Mouse (Mus musculus) limb, embryonic 11.5 days (tissue): ENCODE results near the gene Ubn1. TPM values are rescaled to one million over a fixed set of nuclear protein-coding genes. Genes with fewer than 3 reads are reported as not detected.

Experiments used
- ATAC-seq: fragments of 200-750 bp; cut with Nextera tagmentation; 2 replicates; pipeline ENCODE4 v1.8.0; 2017; ENCODE audit warnings: low read depth; ENCODE audit not compliant: insufficient number of reproducible peaks, low FRiP score, low TSS enrichment
- DNase-seq: peaks from one replicate; pipeline ENCODE4 v3.0.0-alpha.2; 2015; ENCODE audit warnings: low spot score
- H3K27ac ChIP-seq: fragments of 300-500 bp; sonication (generic); replicated peaks from 2 replicates; pipeline ENCODE4 v1.5.1; 2014; ENCODE audit warnings: low read depth, mild to moderate bottlenecking, low read length
- H3K27me3 ChIP-seq: fragments of 300-500 bp; sonication (generic); 2 replicates; pipeline ENCODE4 v1.6.1; 2014; ENCODE audit warnings: mild to moderate bottlenecking, low read length, mixed read lengths; ENCODE audit not compliant: control insufficient read depth, insufficient read depth
- H3K36me3 ChIP-seq: fragments of 300-500 bp; sonication (generic); 2 replicates; pipeline ENCODE4 v1.6.1; 2014; ENCODE audit warnings: mild to moderate bottlenecking, low read length, moderate library complexity, mixed read lengths; ENCODE audit not compliant: control insufficient read depth, insufficient read depth
- H3K4me1 ChIP-seq: fragments of 300-500 bp; sonication (generic); 2 replicates; pipeline ENCODE4 v1.6.1; 2014; ENCODE audit warnings: low read length, mixed read lengths; ENCODE audit not compliant: control insufficient read depth, insufficient read depth
- H3K4me2 ChIP-seq: fragments of 300-500 bp; sonication (generic); 2 replicates; pipeline ENCODE4 v1.6.1; 2014; ENCODE audit warnings: low read depth, mild to moderate bottlenecking, moderate library complexity; ENCODE audit not compliant: severe bottlenecking
- H3K4me3 ChIP-seq: fragments of 300-500 bp; sonication (generic); 2 replicates; pipeline ENCODE4 v1.5.1; 2014; ENCODE audit warnings: low read depth, low read length
- H3K9ac ChIP-seq: fragments of 300-500 bp; sonication (generic); 2 replicates; pipeline ENCODE4 v1.6.1; 2014; ENCODE audit warnings: mild to moderate bottlenecking, low read length
- H3K9me3 ChIP-seq: fragments of 300-500 bp; sonication (generic); 2 replicates; pipeline ENCODE4 v1.6.1; 2016; ENCODE audit warnings: low read length; ENCODE audit not compliant: control insufficient read depth
- WGBS: fragments of 180-500 bp; shearing (Covaris S2); extraction: QIAGEN DNeasy Blood & Tissue Kit; methylation state at CpG from one replicate; pipeline ENCODE4 v1.1.7; 2014; 5-methylcytosine and 5-hydroxymethylcytosine counted together
- polyA plus RNA-seq: library from polyadenylated mRNA; unstranded; fragments of >200 nt; fragmentation: Nextera tagmentation; extraction: Ambion mirVana; gene quantifications from 2 replicates; pipeline ENCODE4 v1.2.1, GENCODE M21; 2014

The Ubn1 gene
- polyA plus RNA-seq, 1 experiment from 2014 or later = 25.1 TPM

- no peak overlapping the region for H3K4me3 ChIP-seq
- 83% methylated on average over 4 of the region's 4 CpGs for WGBS
- no peak for ATAC-seq
Observed at GRCm38 (mm10) chr16:5119845-5120244, 70.0 kb downstream of the Ubn1 start.

GRCm38 (mm10) chr16:5123476-5123875 lies 73.6 kb downstream of the Ubn1 start:
- Histone ChIP-seq H3K9me3 (no peaks in the 10 kb centered on the region), H3K9ac (no peak overlapping the region), H3K4me2 (no peak overlapping the region), H3K4me3 (no peak overlapping the region), H3K27ac (no peak overlapping the region), H3K4me1 (no peaks in the 10 kb centered on the region), H3K27me3 (0 out of 2 replicates have a peak, but pooled peaks cover 4% of the 10 kb centered on the region), H3K36me3 (no peaks in the 10 kb centered on the region)
- ATAC-seq (no peak), DNase-seq (no peak)
- WGBS = 44% methylated on average over 6 of the region's 6 CpGs

More at GRCm38 (mm10) chr16:5119845-5120244, 70.0 kb downstream of the Ubn1 start:
- Histone ChIP-seq H3K27me3 (0 out of 2 replicates have a peak, but pooled peaks cover 4% of the 10 kb centered on the region), H3K27ac (no peak overlapping the region), H3K36me3 (no peaks in the 10 kb centered on the region), H3K9ac (no peak overlapping the region), H3K4me2 (no peak overlapping the region), H3K9me3 (no peaks in the 10 kb centered on the region), H3K4me1 (no peaks in the 10 kb centered on the region)
- no peak for DNase-seq

- H3K4me1 ChIP-seq = 0 out of 2 replicates have a peak, but pooled peaks cover 3% of the 10 kb centered on the region
- H3K36me3 ChIP-seq = no peaks in the 10 kb centered on the region
- H3K9ac ChIP-seq = no peak overlapping the region
- ATAC-seq = no peak
- no peak overlapping the region for H3K27ac ChIP-seq
- WGBS = 61% methylated on average over 2 of the region's 2 CpGs
- no peak for DNase-seq
- H3K27me3 ChIP-seq = peaks cover 47% of the 10 kb centered on the region
- no peaks in the 10 kb centered on the region for H3K9me3 ChIP-seq
- no peak overlapping the region for H3K4me2 ChIP-seq
- no peak overlapping the region for H3K4me3 ChIP-seq
Observed at GRCm38 (mm10) chr16:5130196-5130595, 80.3 kb downstream of the Ubn1 start.

GRCm38 (mm10) chr16:5130766-5131165 lies 80.9 kb downstream of the Ubn1 start:
- Histone ChIP-seq H3K4me1 (0 out of 2 replicates have a peak, but pooled peaks cover 3% of the 10 kb centered on the region), H3K27me3 (peaks cover 47% of the 10 kb centered on the region), H3K4me3 (no peak overlapping the region), H3K27ac (no peak overlapping the region), H3K36me3 (no peaks in the 10 kb centered on the region), H3K4me2 (no peak overlapping the region), H3K9me3 (no peaks in the 10 kb centered on the region), H3K9ac (no peak overlapping the region)
- 18% methylated on average over 4 of the region's 4 CpGs for WGBS
- ATAC-seq = no peak
- DNase-seq = no peak

DNA sequence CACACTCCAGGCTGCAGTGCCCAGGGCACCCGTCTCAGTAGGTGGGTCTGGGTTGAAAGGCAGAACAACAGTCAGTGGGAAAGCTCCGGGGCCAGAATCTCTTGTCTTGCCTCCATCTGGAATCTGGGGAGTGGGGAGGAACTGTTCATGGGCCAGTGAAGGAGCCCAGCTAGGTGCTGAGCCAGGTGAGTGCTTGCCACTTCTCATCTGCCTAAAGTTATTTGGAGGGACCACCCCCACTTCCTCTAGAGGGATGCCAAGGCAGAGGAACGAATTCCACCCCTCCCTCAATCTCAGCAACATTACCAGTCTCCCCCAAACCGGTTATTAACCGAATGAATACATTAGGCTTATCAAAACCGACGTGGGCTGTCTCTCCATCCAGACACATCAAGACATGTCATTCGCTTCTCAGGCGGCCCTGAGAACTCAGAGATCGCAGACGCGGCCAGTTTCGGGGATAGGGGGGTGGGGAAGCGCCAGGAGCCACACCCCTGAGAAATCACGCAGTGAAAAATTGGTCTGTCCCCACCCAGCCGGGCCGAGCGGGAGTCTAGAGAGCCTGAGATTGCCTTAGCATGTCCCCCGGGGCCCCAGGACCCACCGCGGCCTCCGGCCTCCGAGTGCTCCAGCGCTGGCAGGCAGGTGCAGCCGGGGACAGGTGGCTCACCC lies 81.5 kb downstream of the Ubn1 start:
- no peak overlapping the region for H3K27ac ChIP-seq
- 0 out of 2 replicates have a peak, but pooled peaks cover 3% of the 10 kb centered on the region for H3K4me1 ChIP-seq
- ATAC-seq (no peak), DNase-seq (peak; percentile 24)
- H3K9me3 ChIP-seq = no peaks in the 10 kb centered on the region
- WGBS = 4% methylated on average over 25 of the region's 25 CpGs
- H3K4me2 ChIP-seq = 0 out of 2 replicates have a peak overlapping the region, but pooled peaks have one; percentile 56
- peaks cover 47% of the 10 kb centered on the region for H3K27me3 ChIP-seq
- H3K36me3 ChIP-seq = no peaks in the 10 kb centered on the region
- H3K4me3 ChIP-seq = peak overlapping the region; percentile 37; the same call in 1 of the 2 replicates
- no peak overlapping the region for H3K9ac ChIP-seq

DNA sequence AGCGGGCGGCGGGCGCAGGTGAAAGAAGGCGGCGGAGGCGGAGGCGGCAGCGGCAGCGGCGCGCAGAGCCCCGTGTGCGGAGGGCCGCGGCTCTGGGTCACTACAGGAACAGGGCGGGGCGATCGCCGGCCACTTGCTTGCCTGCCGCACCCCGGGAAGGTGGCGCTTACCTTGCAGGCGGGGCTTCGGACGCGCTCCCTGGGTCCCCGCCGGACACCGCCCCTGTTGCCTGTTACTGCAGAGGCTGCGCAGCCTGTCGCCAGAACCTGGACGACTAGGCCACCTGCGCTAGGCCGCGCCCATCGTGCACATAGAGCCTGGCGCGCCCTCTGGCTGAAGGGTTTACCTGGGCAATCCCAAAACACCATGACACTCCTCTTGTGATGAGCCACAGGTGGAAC lies 82.5 kb downstream of the Ubn1 start, which contains the start of gene Ppl:
Gene Ppl (minus strand): TSS at position 21 of the 401 bp plus-strand sequence.
- 0 out of 2 replicates have a peak, but pooled peaks have one; percentile 49 for ATAC-seq
- Histone ChIP-seq H3K4me2 (peak within 1 kb of the TSS; percentile 56), H3K4me1 (0 out of 2 replicates have a peak, but pooled peaks cover 3% of the 10 kb centered on the region), H3K27ac (no peak within 1 kb of the TSS), H3K36me3 (no peaks in the 10 kb centered on the region), H3K4me3 (peak within 1 kb of the TSS; percentile 37), H3K9ac (peak within 1 kb of the TSS; percentile 27; the same call in 1 of the 2 replicates), H3K27me3 (peaks cover 47% of the 10 kb centered on the region), H3K9me3 (no peaks in the 10 kb centered on the region)
- peak; percentile 59 for DNase-seq
- under 1% methylated on average over 38 of the region's 39 CpGs for WGBS

GRCm38 (mm10) chr16:5134623-5135330 lies 84.9 kb downstream of the Ubn1 start:
- no peaks in the 10 kb centered on the region for H3K36me3 ChIP-seq
- H3K27ac ChIP-seq = no peak overlapping the region
- H3K9me3 ChIP-seq = no peaks in the 10 kb centered on the region
- no peak overlapping the region for H3K4me3 ChIP-seq
- no peak overlapping the region for H3K9ac ChIP-seq
- no peak for DNase-seq
- ATAC-seq = no peak
- 0 out of 2 replicates have a peak, but pooled peaks cover 5% of the 10 kb centered on the region for H3K4me1 ChIP-seq
- 76% methylated on average over 14 of the region's 14 CpGs for WGBS
- H3K4me2 ChIP-seq = no peak overlapping the region
- H3K27me3 ChIP-seq = peaks cover 43% of the 10 kb centered on the region

DNA sequence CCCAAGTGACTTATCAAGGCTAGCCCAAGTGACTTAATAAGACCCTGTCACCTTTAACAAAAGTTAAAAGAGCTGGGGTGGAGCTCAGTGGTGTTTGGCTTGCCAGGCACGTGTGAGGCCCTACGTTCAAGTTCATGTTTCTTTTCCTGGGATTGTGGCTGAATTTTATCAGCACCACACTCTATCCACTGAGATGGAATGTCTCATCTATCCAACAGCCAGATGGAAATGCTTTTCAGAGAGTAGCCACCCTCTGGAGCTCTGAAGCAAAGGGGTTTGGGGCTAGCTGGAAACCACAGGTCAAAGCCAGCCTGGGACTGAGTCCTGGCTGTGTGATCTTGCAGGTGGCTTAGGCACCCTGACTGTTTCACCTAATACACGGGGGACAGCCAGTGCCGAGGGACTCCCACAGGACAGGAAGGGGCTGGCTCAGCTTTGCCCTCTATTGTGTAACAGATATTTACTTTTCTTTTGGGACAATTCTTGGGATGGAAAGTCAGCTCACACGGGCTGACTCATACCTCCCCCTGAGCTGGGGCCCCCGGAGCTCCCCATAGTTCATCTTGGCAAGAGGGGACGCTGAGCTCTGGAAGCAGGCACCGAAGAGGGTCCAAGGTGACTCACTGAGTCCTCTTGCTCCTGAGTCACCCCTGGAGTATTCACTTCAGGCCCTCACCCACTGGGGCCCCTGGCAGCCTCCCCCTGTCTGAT lies 85.8 kb downstream of the Ubn1 start:
- H3K27ac ChIP-seq = no peak overlapping the region
- WGBS = 77% methylated on average over 8 of the region's 8 CpGs
- H3K4me3 ChIP-seq = no peak overlapping the region
- H3K27me3 ChIP-seq = peaks cover 33% of the 10 kb centered on the region
- no peak overlapping the region for H3K4me2 ChIP-seq
- DNase-seq = no peak
- 0 out of 2 replicates have a peak, but pooled peaks cover 5% of the 10 kb centered on the region for H3K4me1 ChIP-seq
- H3K9me3 ChIP-seq = no peaks in the 10 kb centered on the region
- no peaks in the 10 kb centered on the region for H3K36me3 ChIP-seq
- H3K9ac ChIP-seq = no peak overlapping the region
- ATAC-seq = no peak
